Mouse (Mus musculus) ES-E14 (cell line): ENCODE measurements around the gene Abcg1.

ENCODE experiments used
- CHD2 ChIP-seq: IDR thresholded peaks from 2 replicates; pipeline ENCODE4 v1.6.1; 2014; ENCODE audit warnings: mild to moderate bottlenecking, low read depth, low read length, inconsistent platforms
- HCFC1 ChIP-seq: IDR thresholded peaks from 2 replicates; pipeline ENCODE4 v1.6.1; 2012; ENCODE audit warnings: low read length, inconsistent platforms, borderline replicate concordance; ENCODE audit not compliant: insufficient read depth

DNA sequence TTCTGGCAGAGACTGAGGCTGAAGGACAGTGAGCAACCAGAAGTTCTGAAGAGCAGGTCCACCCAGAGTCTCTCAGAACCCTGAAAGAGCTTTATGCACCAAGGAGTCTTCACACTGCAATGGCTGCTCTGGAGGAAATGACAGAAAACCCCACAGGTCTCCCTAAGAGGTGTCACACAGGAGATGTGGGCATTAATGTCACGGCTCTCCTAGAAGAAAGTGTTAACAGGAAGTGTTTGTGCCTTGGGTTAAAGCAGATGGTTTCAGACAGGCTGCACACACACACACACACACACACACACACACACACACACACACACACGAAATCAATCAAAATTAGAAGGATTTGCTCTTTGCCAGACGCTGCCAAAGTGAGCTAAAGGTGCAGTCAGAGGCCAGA, 78.8 kb downstream of the Abcg1 start:
- TF ChIP-seq CHD2: no peak
- TF ChIP-seq HCFC1: no peak
